Mouse (Mus musculus) right cerebral cortex, postnatal 36 days (tissue): ENCODE data around the gene Hoxd9.

Experiments
- DNase-seq, 2 experiments: peaks; one replicate each; pipeline ENCODE4 v3.0.0; 2022; ENCODE audit warnings: low spot score in 2 of 2, mixed read lengths in 1 of 2

Hoxd9 gene

GRCm38 (mm10) chr2:74698201-74699052 is 900 bp downstream of the Hoxd9 start:
- DNase-seq = no peak

GRCm38 (mm10) chr2:74699053-74699430 is 1.5 kb downstream of the Hoxd9 start:
- no peak for DNase-seq

GRCm38 (mm10) chr2:74699664-74700545 is 2.4 kb downstream of the Hoxd9 start:
- no peak for DNase-seq

GRCm38 (mm10) chr2:74700546-74701112 is 3.1 kb downstream of the Hoxd9 start:
- DNase-seq = no peak

- peak; percentile 24 to 51 for DNase-seq
These were observed 4.7 kb downstream of the Hoxd9 start for GRCm38 (mm10) chr2:74701949-74702819.

- no peak for DNase-seq
These were observed 5.3 kb downstream of the Hoxd9 start for GRCm38 (mm10) chr2:74702820-74703219.

GRCm38 (mm10) chr2:74703317-74703716 is 5.8 kb downstream of the Hoxd9 start:
- DNase-seq = no peak

GRCm38 (mm10) chr2:74703720-74704392 is 6.3 kb downstream of the Hoxd9 start:
- no peak for DNase-seq

GRCm38 (mm10) chr2:74704393-74704998 is 7.0 kb downstream of the Hoxd9 start, which contains the start of gene Hoxd8:
TSS of gene Hoxd8 (plus strand) at chr2:74704615.
- DNase-seq = no peak

- DNase-seq = no peak
These were observed 7.5 kb downstream of the Hoxd9 start for GRCm38 (mm10) chr2:74704999-74705466.

GRCm38 (mm10) chr2:74705467-74706089 is 8.1 kb downstream of the Hoxd9 start:
- no peak for DNase-seq

- no peak for DNase-seq
These were observed 8.9 kb downstream of the Hoxd9 start for GRCm38 (mm10) chr2:74706393-74706960.

- no peak for DNase-seq
These were observed 10.1 kb downstream of the Hoxd9 start for GRCm38 (mm10) chr2:74707599-74707998.

GRCm38 (mm10) chr2:74708676-74709075 is 11.1 kb downstream of the Hoxd9 start:
- no peak for DNase-seq

GRCm38 (mm10) chr2:74709465-74710419 is 12.2 kb downstream of the Hoxd9 start:
- DNase-seq = no peak

- no peak for DNase-seq
These were observed 13.5 kb downstream of the Hoxd9 start for GRCm38 (mm10) chr2:74710929-74711543.

GRCm38 (mm10) chr2:74711721-74712621 is 14.4 kb downstream of the Hoxd9 start, which contains the start of the genes Hoxd3 and Hoxd4:
TSS of gene Hoxd3 (plus strand) at chr2:74711927.
TSS of gene Hoxd4 (plus strand) at chr2:74711929.
- DNase-seq = no peak
